ENCODE assay signal across 9 mouse cellular contexts in genomic region chr5:33377801-33378301, GRCm38 (mm10). TPM values are rescaled to one million over a fixed set of nuclear protein-coding genes. Genes with fewer than 3 reads are reported as not detected.
DNase-seq lines count a peak whose midpoint lies in the region; ATAC-seq and TF ChIP-seq lines count a peak whose summit lies in the region.
"Had no signal": no experiment of that assay in that cellular context is flagged by ENCODE, and none has a peak within 500 bp of the region (broad histone marks: within the 10 kb centered on the region; RNA-seq: fewer than 3 reads in every experiment).

No protein-coding gene starts in this region.

- peak; percentile 31; the same call in 1 of the 2 replicates for ATAC-seq in hindbrain, embryonic 11.5 days (ENCODE audit: low FRiP score)
- peak; percentile 46; the same call in 1 of the 2 replicates for ATAC-seq in liver, embryonic 14.5 days (ENCODE audit: insufficient read depth)
- peak; percentile 74 for ATAC-seq in neural tube, embryonic 13.5 days (ENCODE audit: low read depth)

- no peak for TF ChIP-seq EP300 in liver, embryonic 14.5 days (IDR thresholded peaks at IDR 0.05; ENCODE audit: low read depth)

- peak; percentile 7 for DNase-seq in gastrocnemius, postnatal 14 days
- no peak for DNase-seq in gastrocnemius, adult 8-10 months (ENCODE audit: low spot score in 2 of 2)
- DNase-seq in CD4-positive, CD25-positive, alpha-beta regulatory T cell, adult 2 months (ENCODE audit: low read depth, low spot score): peak; percentile 70
- peak; percentile 72 for DNase-seq in cerebellum, adult 9-11 months
- DNase-seq in hindbrain, embryonic 11.5 days (ENCODE audit: low spot score): no peak
- no peak for DNase-seq in liver, embryonic 14.5 days (ENCODE audit: low read depth in 3 of 3, low spot score in 3 of 3)
- DNase-seq in natural killer cell, adult 2 months (ENCODE audit: low spot score in 2 of 2): no peak

- peak overlapping the region; percentile 97 for H3K27ac ChIP-seq in hindbrain, embryonic 11.5 days (ENCODE audit: low read depth, low read length)
- H3K27ac ChIP-seq in liver, embryonic 14.5 days: peak overlapping the region; percentile 93
- H3K27ac ChIP-seq in neural tube, embryonic 13.5 days (replicated peaks): peak overlapping the region; percentile 97

- H3K4me3 ChIP-seq in hindbrain, embryonic 11.5 days (ENCODE audit: low read depth, low read length): peak overlapping the region; percentile 64
- peak overlapping the region; percentile 62 to 82 for H3K4me3 ChIP-seq in liver, embryonic 14.5 days (ENCODE audit: insufficient read depth in 1 of 2, low read depth in 2 of 2, low read length in 2 of 2)
- peak overlapping the region; percentile 64 for H3K4me3 ChIP-seq in neural tube, embryonic 13.5 days

- 3% methylated on average over 21 of the region's 21 CpGs for WGBS in hindbrain, embryonic 11.5 days
- WGBS in liver, embryonic 14.5 days (ENCODE audit: insufficient replicate concordance): 2% methylated on average over 21 of the region's 21 CpGs
- 2% methylated on average over 21 of the region's 21 CpGs for WGBS in neural tube, embryonic 13.5 days

- H3K9ac ChIP-seq in hindbrain, embryonic 11.5 days (ENCODE audit: low read depth, low read length): peak overlapping the region; percentile 81
- H3K9ac ChIP-seq in liver, embryonic 14.5 days (replicated peaks): peak overlapping the region; percentile 85
- H3K9ac ChIP-seq in neural tube, embryonic 13.5 days: peak overlapping the region; percentile 78

- intact Hi-C loops in gastrocnemius, postnatal 14 days (cut with DNase I; ENCODE audit: low total_unique reads): loop anchor here (2.0 kb wide), 1 partner anchor 103 kb away; the partner anchor contains the start of gene Ctbp1

- no peaks in the 10 kb centered on the region for H3K9me3 ChIP-seq in hindbrain, embryonic 11.5 days (ENCODE audit: control insufficient read depth, low read length)
- H3K9me3 ChIP-seq in liver, embryonic 14.5 days (ENCODE audit: control insufficient read depth, low read length): no peaks in the 10 kb centered on the region
- H3K9me3 ChIP-seq in neural tube, embryonic 13.5 days: no peaks in the 10 kb centered on the region

- no peaks in the 10 kb centered on the region for H3K4me1 ChIP-seq in hindbrain, embryonic 11.5 days (replicated peaks; ENCODE audit: control insufficient read depth, insufficient read depth, low read length)
- peaks cover 7 to 8% of the 10 kb centered on the region in 2 experiments; a peak in 3 of 4 replicates for H3K4me1 ChIP-seq in liver, embryonic 14.5 days (replicated peaks; ENCODE audit: control insufficient read depth in 2 of 2, insufficient read depth in 2 of 2, low read length in 1 of 2)
- peaks cover 17% of the 10 kb centered on the region for H3K4me1 ChIP-seq in neural tube, embryonic 13.5 days (replicated peaks)

- H3K36me3 ChIP-seq in hindbrain, embryonic 11.5 days (ENCODE audit: control insufficient read depth, insufficient read depth, low read length): no peaks in the 10 kb centered on the region
- peaks cover 2% of the 10 kb centered on the region for H3K36me3 ChIP-seq in liver, embryonic 14.5 days (replicated peaks; ENCODE audit: control insufficient read depth, insufficient read depth, low read depth)
- H3K36me3 ChIP-seq in neural tube, embryonic 13.5 days: peaks cover 27% of the 10 kb centered on the region

- no peaks in the 10 kb centered on the region for H3K27me3 ChIP-seq in hindbrain, embryonic 11.5 days (ENCODE audit: control insufficient read depth, insufficient read depth, low read length)
- no peaks in the 10 kb centered on the region for H3K27me3 ChIP-seq in liver, embryonic 14.5 days (ENCODE audit: control insufficient read depth, insufficient read depth, low read length)
- H3K27me3 ChIP-seq in neural tube, embryonic 13.5 days: no peaks in the 10 kb centered on the region

- H3K4me2 ChIP-seq in hindbrain, embryonic 11.5 days (replicated peaks; ENCODE audit: low read depth, low read length): peak overlapping the region; percentile 61
- peak overlapping the region; percentile 99 for H3K4me2 ChIP-seq in liver, embryonic 14.5 days (ENCODE audit: low read depth)
- H3K4me2 ChIP-seq in neural tube, embryonic 13.5 days: peak overlapping the region; percentile 91

- TF ChIP-seq CTCF in liver, embryonic 14.5 days (IDR thresholded peaks at IDR 0.05; ENCODE audit: low read depth): no peak

RNA-seq across cellular contexts. Expression of gene Uvssa, which starts 0.5 kb away (rescaled TPM):
- 1 to 10 TPM; 3.2 to 3.6 TPM for total RNA-seq in gastrocnemius, postnatal 14 days (2021)
- total RNA-seq in gastrocnemius, adult 8-10 months (2022): 1 to 10 TPM; 1.6 to 2.4 (median 2.3) TPM
- polyA plus RNA-seq in hindbrain, embryonic 11.5 days (2014; fragmentation: Nextera tagmentation; extraction: Ambion mirVana): 6.9 and 7.9 TPM in 2 replicates
- 1.5 and 2.2 TPM in 2 replicates for polyA plus RNA-seq in liver, embryonic 14.5 days (2012; rRNA removed)
- polyA plus RNA-seq in liver, embryonic 14.5 days (2014; fragmentation: Nextera tagmentation; extraction: Ambion mirVana): 1.5 and 2.1 TPM in 2 replicates
- polyA plus RNA-seq in neural tube, embryonic 13.5 days (2015; fragmentation: Nextera tagmentation; extraction: Ambion mirVana): 7.9 and 8.6 TPM in 2 replicates

RNA-seq across cellular contexts. Expression of gene Maea, which starts 42.5 kb away (rescaled TPM):
- total RNA-seq in gastrocnemius, postnatal 14 days (2021): 10 to 100 TPM; 64.9 to 65.0 TPM
- total RNA-seq in gastrocnemius, adult 8-10 months (2022): 10 to 100 TPM; 60.6 to 66.4 (median 64.5) TPM
- polyA plus RNA-seq in hindbrain, embryonic 11.5 days (2014; fragmentation: Nextera tagmentation; extraction: Ambion mirVana): 133 and 141 TPM in 2 replicates
- polyA plus RNA-seq in liver, embryonic 14.5 days (2012; rRNA removed): 47.2 and 54.4 TPM in 2 replicates
- 40.0 and 46.1 TPM in 2 replicates for polyA plus RNA-seq in liver, embryonic 14.5 days (2014; fragmentation: Nextera tagmentation; extraction: Ambion mirVana)
- 115 and 123 TPM in 2 replicates for polyA plus RNA-seq in neural tube, embryonic 13.5 days (2015; fragmentation: Nextera tagmentation; extraction: Ambion mirVana)

RNA-seq across cellular contexts. Expression of gene Nkx1-1, which starts 55.9 kb away (rescaled TPM):
- total RNA-seq in gastrocnemius, postnatal 14 days (2021): not detected
- total RNA-seq in gastrocnemius, adult 8-10 months (2022): not detected
- polyA plus RNA-seq in hindbrain, embryonic 11.5 days (2014; fragmentation: Nextera tagmentation; extraction: Ambion mirVana): 0.32 and 0.60 TPM in 2 replicates
- polyA plus RNA-seq in liver, embryonic 14.5 days (2012; rRNA removed): not detected in 2 replicates
- polyA plus RNA-seq in liver, embryonic 14.5 days (2014; fragmentation: Nextera tagmentation; extraction: Ambion mirVana): not detected in 2 replicates
- 0.38 and 0.50 TPM in 2 replicates for polyA plus RNA-seq in neural tube, embryonic 13.5 days (2015; fragmentation: Nextera tagmentation; extraction: Ambion mirVana)
- polyA plus RNA-seq: gonadal fat pad, adult 2 months had no signal

Comparison
In these comparisons a context has a peak if more than half of its experiments do, and no peak if none do; other contexts are left out.
1. DNase-seq: peak in gastrocnemius, postnatal 14 days (single experiment), CD4-positive, CD25-positive, alpha-beta regulatory T cell, adult 2 months (single experiment) and cerebellum, adult 9-11 months (single experiment); none in gastrocnemius, adult 8-10 months (0 of 2), hindbrain, embryonic 11.5 days (single experiment), liver, embryonic 14.5 days (0 of 3) and natural killer cell, adult 2 months (0 of 2).
2. Peak in every context shown above with its lines, with median percentiles within 50 percentile points of each other: ATAC-seq, H3K27ac ChIP-seq, H3K4me2 ChIP-seq, H3K4me3 ChIP-seq and H3K9ac ChIP-seq.